Mouse (Mus musculus): ENCODE results near the gene Faap24.

The Faap24 gene

DNA sequence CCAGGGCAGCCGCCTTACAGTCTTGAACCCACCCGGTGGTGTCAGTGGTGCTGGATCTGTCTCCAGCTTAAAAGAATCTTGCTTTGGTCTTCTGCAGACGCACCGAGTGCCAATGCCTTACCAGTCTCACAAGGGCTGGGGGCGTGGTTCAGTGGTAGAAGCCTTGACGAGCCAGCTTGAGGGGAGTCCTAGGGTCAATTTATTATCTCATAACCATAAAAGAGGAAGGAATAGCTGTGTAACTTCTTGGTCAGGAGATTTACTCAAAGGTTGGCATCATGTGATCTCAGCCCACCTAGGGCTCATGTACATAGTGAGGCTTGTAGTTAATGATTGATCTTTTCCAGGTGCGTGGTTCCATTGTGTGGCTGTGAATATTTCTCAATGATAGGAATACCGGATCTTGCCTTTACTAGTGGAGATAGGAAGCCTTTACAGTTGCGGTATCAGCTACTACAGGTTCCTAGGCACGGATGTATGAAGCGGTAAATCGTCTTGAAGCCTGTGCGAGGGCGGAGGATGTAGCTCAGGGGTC, 24.1 kb downstream of the Faap24 start:
- in situ Hi-C loops (cut with MboI, MseI): no loop called here

DNA sequence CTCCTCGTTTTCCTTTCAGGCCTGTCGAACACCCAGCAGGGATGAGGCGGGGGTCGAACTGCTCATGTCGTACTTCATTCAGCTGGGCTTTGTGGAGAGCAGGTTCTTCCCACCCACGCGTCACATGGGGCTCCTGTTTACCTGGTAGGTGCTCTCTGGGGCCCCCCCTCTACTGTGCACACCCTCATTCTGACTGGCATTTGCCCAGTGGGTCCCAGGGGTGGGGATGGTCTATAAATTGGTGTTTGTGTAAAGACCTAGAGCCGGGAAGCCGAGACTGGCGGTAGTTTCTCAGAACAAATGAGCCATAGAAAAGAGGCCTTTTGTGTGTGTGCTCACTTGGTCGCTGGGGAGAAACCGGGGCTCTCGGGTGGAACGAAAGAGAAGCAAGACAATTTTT, 25.5 kb downstream of the Faap24 start:
- in situ Hi-C loops (cut with MboI, MseI): no loop called here

DNA sequence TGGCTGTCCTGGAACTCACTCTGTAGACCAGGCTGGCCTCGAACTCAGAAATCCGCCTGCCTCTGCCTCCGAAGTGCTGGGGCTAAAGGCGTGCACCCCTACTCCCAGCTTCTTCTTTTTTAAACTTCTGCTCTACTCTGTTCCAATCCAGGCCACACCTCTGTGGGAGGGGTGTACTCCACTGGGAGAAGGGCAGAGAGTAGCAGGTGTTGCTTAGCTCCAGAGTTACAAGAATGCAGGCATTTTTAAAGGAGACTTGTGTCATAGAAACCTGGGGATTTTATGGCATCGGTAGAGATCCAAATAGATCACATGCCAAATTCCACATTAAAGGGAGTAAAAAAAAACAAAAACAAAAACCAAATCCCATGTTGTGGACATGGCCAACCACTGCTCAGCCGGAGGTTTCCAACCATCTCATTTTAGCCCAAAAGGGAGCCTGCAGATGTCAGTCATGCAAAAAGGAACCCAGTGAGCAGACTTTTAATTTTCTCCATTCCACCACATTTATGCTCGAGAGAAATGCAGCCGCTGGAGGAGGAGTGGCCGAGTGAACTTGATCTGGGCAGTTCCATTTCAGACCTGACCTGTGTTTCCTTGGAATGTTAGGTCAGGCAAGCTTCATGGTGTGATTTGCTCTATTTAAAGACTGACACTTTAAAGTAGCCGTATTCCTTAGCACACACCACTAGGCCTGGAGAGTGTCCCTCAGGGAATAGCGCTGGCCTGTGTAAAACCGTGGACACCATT, 31.3 kb downstream of the Faap24 start:
- in situ Hi-C loops (cut with MboI, MseI): no loop called here

DNA sequence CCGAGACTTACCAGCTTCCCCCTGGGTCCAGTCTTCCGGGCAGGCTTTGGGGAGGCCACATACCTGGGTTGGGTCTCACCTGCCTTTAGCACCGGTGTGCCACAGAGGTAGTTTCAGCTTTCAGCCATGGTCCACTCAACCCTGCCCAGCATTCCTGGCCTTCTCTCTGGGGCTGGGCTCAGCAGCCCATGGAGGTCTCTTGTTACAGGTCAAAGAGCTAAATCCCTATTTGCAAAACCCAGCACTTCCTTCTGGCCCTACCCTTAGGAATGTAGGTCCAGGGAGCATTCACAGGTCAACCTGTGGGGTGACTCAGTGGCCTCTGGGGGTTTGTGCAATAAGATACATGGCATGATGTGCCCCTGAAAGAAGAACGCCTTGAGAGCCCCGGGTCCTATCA, 33.8 kb downstream of the Faap24 start:
- in situ Hi-C loops (cut with MboI, MseI): no loop called here

DNA sequence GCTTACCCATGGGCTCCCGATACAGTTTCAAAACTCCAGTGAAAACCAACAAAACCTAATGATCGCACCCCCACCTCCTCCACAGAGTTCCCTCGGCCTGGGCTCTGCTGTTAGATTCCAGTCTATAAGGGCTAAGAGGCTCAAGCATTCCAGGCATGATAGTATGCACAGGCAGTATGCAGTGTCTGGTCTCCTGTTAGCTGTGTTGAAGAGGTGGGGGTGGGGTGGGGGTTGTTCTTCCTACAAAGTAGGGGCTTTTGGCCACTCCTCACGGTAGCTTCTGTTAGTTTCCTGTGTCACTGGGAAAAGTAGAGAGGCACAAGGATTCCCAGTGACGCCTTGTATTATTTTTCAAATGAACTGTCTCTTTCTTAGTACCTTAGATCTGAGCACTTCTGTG, 34.4 kb downstream of the Faap24 start:
- in situ Hi-C loops (cut with MboI, MseI): no loop called here

DNA sequence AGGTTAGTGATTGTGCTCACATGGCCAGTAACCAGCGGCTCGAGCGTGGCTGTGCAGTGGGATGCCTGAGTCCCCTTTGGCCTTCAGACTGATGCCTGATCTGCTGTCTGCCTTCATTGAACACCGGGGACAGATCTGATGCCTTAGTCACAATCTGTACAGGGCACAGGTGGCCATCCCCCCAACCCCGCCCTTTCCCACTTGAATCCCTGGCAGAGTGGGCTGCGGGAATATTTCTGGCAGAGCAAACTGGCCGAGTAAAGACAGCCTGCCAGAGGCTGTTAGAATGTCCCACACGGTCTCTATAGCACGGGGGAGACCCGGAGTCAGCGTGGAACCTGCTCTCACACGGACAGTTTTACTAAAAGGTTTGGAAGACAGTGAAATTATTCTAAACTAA, 39.0 kb downstream of the Faap24 start:
- in situ Hi-C loops (cut with MboI, MseI): no loop called here

DNA sequence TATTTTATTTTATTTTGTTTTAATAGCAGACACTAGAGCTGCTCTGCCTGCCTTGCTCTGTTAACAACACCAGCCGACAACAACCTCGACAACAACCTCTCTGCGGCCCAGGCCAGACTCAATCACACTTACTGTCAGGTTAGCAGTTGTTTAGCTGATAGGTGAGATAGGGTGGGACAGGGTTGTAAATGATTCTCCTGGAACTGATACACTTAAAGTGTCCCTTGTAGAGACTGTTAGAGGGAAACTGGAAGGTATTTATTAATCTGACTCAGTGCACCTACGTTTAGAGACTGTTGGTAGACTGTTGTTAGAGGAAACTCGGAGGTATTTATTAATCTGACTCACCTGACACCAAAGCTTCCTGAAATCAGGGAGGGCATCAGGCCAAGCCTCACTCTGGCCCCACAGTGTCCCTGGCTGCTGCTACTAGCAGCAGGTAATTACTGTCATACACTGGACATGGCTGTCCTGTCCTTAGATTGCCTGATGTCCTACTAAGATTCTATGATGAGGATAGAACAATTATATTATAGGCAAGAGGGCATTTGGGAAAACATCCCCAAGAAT, 41.2 kb downstream of the Faap24 start:
- in situ Hi-C loops (cut with MboI, MseI): no loop called here

DNA sequence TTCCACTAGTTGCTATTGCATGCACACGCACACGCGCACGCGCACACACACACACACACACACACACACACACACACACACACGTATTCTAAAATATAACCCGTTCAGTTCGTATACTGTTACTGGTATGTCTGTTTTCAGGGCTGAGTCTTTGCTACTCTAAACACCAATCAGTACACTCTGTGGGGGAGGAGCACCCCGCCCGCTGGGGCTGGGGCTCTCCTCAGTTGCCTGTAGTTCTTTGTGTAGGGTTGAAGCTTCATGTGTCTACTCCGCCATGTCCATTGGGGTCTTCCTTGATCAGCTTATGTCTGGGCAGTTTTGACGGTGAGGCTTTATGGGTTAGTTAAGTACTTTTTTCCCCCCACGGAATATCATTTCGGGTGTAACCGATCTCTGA, 43.3 kb downstream of the Faap24 start:
- in situ Hi-C loops (cut with MboI, MseI): loop anchor here (5.0 kb wide), 1 partner anchor 516 kb away; no protein-coding TSS in a partner anchor

DNA sequence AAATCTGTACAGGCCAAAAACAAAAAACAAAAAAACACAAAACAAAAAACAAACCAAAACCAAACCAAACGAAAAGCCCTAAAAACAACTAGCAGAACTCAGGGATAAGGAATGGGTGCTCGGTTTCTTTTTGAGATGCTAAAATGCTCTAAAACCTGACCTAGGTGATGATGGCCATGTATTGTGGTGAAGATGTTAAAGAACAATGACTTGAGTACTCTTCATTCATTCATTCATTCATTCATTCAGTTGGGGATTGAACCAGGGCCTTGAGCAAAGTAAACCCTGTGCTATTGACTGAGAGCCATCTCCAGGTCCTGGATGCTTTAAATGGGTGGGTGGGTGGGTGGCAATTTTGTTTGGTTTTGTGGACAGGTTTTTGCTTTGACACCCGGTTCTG, 45.5 kb downstream of the Faap24 start:
- in situ Hi-C loops (cut with MboI, MseI): loop anchor here (5.0 kb wide), 1 partner anchor 514 kb away; no protein-coding TSS in a partner anchor

DNA sequence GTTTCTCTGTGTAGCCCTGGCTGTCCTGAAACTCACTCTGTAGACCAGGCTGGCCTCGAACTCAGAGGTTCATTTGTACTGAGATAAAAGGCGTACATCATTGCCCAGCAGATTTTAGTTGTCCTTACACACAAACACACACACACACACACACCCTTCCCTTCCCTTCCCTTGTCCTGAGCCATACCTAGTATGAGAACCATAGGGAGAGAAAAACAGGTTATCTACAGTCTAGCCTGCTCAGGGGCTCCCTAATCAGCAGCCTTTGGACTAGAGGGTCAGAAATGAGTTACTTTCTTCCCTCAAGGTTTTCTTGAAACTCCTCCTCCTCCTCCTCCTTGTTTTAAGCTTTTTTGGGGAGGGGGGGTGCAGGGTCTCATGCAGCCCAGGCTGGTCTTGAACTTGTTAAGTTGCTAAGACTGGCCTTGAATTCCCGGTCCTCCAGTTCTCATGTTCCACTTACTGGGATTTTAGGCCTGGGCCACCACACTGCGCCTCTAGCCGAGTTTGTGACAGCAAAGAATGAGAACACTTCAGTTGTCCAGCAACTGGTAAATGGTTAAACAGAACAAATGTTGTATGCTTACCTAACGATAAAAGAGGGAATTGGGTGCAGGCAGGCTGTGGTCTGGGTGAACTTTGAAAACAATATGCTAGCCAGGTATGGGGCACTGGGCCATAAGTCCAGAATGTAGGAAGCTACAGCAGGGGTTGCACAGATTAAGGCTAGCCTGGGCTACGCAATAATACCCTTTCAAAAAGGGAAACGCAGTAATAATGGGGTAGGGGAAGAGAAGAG, 46.6 kb downstream of the Faap24 start:
- in situ Hi-C loops (cut with MboI, MseI): loop anchor here (5.0 kb wide), 1 partner anchor 513 kb away; no protein-coding TSS in a partner anchor

DNA sequence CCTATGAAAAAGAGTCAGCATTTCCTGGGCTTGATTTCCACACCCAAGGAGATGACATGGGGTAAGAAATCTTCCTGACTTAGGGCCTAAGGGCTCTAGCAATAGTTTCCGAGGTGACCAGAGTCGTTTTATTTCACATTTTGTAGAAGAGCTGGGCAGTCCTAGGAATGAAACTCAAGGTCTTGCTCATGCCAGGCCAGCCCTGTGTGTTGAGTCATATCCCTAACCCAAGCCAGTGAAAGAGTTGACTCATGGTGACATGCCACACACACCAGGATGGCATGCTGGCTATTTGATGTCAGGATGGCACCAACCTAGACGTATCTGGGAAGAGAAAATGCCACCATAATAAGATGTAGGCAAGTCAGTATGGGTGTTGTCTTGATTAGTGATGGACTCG, 47.6 kb downstream of the Faap24 start:
- in situ Hi-C loops (cut with MboI, MseI): no loop called here

DNA sequence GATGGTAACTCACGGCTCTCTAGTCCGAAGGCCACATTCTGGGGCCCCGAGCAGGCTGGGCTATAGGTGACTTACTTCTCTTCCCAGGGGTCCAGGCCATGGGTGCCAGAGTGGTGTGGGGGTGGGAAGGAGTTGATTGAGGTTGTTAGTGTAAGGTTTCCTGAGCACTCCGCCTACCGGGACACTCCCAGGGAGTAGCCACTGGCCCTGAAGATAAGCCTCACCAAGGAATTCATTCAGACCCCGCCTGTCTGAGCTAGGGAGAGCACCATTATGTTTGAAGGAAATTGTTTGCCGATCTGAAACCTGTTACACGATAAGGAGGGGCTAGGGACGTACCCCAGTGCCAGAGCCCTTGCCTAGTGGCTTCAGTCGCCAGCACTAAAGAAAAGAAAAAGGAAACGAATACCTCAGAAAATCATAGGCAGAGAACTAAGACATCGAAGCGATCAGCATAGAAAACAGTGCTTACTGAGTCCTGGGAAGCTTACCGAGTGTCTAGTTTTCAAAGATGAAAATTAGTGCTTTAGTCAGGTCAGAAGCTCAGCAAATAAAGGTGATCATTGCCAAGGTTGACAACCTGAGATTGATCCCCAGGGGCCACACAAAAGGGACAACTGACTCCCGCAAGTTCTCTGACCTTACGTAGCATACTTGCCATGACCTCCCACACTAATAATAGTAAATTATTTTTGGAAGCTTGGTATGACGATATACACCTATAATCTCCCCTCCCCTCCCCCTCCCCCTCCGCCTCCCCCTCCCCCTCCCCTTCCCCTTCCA, 48.5 kb downstream of the Faap24 start:
- in situ Hi-C loops (cut with MboI, MseI): no loop called here

DNA sequence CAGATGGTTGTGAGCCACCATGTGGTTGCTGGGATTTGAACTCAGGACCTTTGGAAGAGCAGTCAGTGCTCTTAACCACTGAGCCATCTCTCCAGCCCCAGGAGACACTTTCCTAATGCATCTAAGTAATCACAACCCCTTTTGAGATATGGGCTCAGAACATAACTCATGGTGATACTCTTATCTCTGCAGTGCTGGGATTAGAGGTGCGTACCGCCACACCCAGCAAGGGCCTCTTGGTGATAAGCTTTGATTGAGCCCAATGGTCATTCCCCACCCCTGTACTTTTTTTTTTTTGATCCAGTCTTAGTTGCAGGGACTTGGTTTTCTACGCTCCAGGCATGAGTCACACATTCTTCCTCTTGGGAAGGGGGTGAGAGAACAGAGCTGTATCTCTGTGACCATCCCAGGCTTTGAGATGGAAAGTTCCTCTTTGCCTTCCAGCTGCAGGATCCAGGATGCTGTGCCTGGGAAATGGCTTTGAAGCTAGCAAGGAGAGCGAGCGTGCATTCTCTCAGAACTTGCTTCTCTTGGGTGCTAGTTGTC, 51.8 kb downstream of the Faap24 start:
- in situ Hi-C loops (cut with MboI, MseI): no loop called here

DNA sequence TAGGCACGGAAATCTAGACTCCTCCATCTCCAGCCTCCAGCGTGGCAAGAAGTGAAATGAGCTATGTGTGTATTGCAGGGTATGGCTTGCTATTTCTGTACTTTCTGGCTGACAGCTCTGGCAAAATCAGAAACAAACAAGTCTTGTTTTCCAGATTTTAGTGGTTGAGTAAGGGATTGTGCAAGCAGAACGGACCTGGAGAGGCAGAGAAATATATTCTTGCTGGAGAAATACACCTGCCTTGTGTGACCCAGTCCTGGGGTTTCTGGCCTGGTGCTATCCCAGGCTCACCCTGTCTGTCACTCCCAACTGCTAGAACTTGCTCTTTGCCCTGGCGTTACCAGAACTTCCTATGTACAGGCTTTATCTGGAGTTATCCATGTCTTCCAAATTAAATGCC, 54.1 kb downstream of the Faap24 start:
- in situ Hi-C loops (cut with MboI, MseI): no loop called here
